Mouse (Mus musculus): ENCODE measurements around the gene Gm4567. TPM values are rescaled to one million over a fixed set of nuclear protein-coding genes. Genes with fewer than 3 reads are reported as not detected.
"Not testable (repeated sequence)": the region's sequence is repeated elsewhere in the genome, so short reads cannot be mapped to it uniquely, and the experiment has no call there.

Gm4567 gene
- polyA plus RNA-seq (2015; fragmentation: Nextera tagmentation; extraction: Ambion mirVana): not detected in 2 replicates

DNA sequence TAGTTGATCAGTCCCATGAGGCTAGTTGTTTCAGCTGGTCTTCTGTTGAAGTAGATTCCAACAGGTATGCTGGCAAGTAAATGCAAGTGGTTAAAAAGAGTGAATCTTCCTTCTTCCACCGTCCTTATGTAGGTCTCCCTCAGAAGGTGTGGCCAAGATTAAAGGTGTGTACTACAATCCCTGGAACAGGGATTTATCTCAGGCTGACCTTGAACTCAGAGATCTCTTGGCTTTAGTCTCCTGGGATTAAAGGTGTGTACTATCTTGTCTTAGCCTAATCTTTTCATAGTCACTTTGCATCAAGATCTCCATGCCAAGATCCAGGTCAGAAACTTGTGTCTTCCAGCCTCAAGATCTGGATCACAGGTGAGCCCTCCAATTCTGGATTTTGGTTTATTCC lies at the start of gene Gm4567:
Gene Gm4567 (minus strand): TSS at position 101 of the 400 bp plus-strand sequence.
- not testable (repeated sequence) for DNase-seq; H3K27me3 ChIP-seq; ATAC-seq (ENCODE audit: low read depth); H3K27ac ChIP-seq; H3K36me3 ChIP-seq; H3K9me3 ChIP-seq (replicated peaks); H3K9ac ChIP-seq; H3K4me1 ChIP-seq (replicated peaks); H3K4me2 ChIP-seq; H3K4me3 ChIP-seq (replicated peaks)
- no CpG with 5 or more reads among the region's 1 CpGs for WGBS (ENCODE audit: insufficient replicate concordance)

DNA sequence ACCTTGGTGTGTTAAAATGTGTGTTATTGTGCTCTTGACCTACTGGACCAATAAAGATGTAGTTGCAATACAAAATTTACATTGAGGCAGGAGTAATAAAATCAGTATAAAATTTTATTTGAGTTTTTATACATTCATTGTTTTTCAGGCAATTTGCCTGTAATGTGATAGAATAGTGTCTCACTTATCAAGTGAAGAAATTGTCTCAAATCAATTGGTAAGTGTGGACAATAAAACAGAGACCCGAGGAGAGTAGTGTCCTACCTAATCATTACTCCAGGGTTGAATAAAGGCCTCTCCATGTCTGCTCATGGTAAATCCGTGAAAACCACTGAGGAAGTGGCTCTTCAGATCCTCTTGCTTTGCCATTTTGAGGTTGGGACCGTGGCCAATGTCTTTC lies 41.9 kb upstream of the Gm4567 start, which contains the start of gene Vmn1r157:
Gene Vmn1r157 (plus strand): TSS at position 301 of the 400 bp plus-strand sequence.
- not testable (repeated sequence) for H3K4me3 ChIP-seq (replicated peaks); DNase-seq; ATAC-seq (ENCODE audit: low read depth); H3K4me1 ChIP-seq (replicated peaks); H3K27ac ChIP-seq; H3K27me3 ChIP-seq; H3K9ac ChIP-seq; H3K9me3 ChIP-seq (replicated peaks); H3K4me2 ChIP-seq; H3K36me3 ChIP-seq
- WGBS (ENCODE audit: insufficient replicate concordance): 10% methylated on average over 2 of the region's 3 CpGs

DNA sequence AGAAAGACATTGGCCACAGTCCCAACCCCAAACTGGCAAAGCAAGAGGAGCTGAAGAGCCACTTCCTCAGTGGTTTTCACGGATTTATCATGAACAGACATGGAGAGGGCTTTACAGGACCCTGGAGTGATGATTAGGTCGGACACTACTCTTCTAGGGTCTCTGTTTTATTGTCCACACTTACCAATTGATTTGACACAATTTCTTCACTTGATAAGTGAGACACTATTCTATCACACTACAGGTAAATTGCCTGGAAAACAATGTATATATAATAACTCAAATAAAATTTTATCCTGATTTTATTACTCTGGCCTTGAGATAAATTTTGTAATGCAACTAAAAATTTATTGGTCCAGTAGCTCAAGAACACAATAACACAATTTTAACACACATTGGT lies 27.3 kb downstream of the Gm4567 start, which contains the start of gene Gm8693:
Gene Gm8693 (minus strand): TSS at position 101 of the 400 bp plus-strand sequence.
- not testable (repeated sequence) for H3K36me3 ChIP-seq; H3K27ac ChIP-seq; H3K4me2 ChIP-seq; H3K9ac ChIP-seq; H3K4me1 ChIP-seq (replicated peaks); ATAC-seq (ENCODE audit: low read depth); DNase-seq; H3K4me3 ChIP-seq (replicated peaks); H3K9me3 ChIP-seq (replicated peaks); H3K27me3 ChIP-seq
- no CpG with 5 or more reads among the region's 2 CpGs for WGBS (ENCODE audit: insufficient replicate concordance)

Other genes starting within 250 kb of the Gm4567 start
- not detected in 2 replicates for gene Vmn1r151, start 220.0 kb downstream of the Gm4567 start, polyA plus RNA-seq (2015; fragmentation: Nextera tagmentation; extraction: Ambion mirVana)
- gene Vmn1r152, start 196.7 kb downstream of the Gm4567 start, polyA plus RNA-seq (2015; fragmentation: Nextera tagmentation; extraction: Ambion mirVana): not detected in 2 replicates
- gene Gm8677, start 184.8 kb downstream of the Gm4567 start, polyA plus RNA-seq (2015; fragmentation: Nextera tagmentation; extraction: Ambion mirVana): not detected in 2 replicates
- not detected in 2 replicates for gene Gm4201, start 154.4 kb downstream of the Gm4567 start, polyA plus RNA-seq (2015; fragmentation: Nextera tagmentation; extraction: Ambion mirVana)
- not detected in 2 replicates for gene Gm4565, start 131.6 kb downstream of the Gm4567 start, polyA plus RNA-seq (2015; fragmentation: Nextera tagmentation; extraction: Ambion mirVana)
- not detected in 2 replicates for gene Vmn1r155, start 61.7 kb downstream of the Gm4567 start, polyA plus RNA-seq (2015; fragmentation: Nextera tagmentation; extraction: Ambion mirVana)
- gene Gm8693, start 27.4 kb downstream of the Gm4567 start, polyA plus RNA-seq (2015; fragmentation: Nextera tagmentation; extraction: Ambion mirVana): not detected in 2 replicates
- not detected in 2 replicates for gene Vmn1r157, start 42.0 kb upstream of the Gm4567 start, polyA plus RNA-seq (2015; fragmentation: Nextera tagmentation; extraction: Ambion mirVana)
- not detected in 2 replicates for gene Vmn1r158, start 71.1 kb upstream of the Gm4567 start, polyA plus RNA-seq (2015; fragmentation: Nextera tagmentation; extraction: Ambion mirVana)
- not detected in 2 replicates for gene Vmn1r159, start 123.9 kb upstream of the Gm4567 start, polyA plus RNA-seq (2015; fragmentation: Nextera tagmentation; extraction: Ambion mirVana)
- gene Vmn1r160, start 151.5 kb upstream of the Gm4567 start, polyA plus RNA-seq (2015; fragmentation: Nextera tagmentation; extraction: Ambion mirVana): not detected in 2 replicates